Mouse (Mus musculus) neural tube, embryonic 13.5 days (tissue): Measurements from ENCODE around the gene Plch2. TPM values are rescaled to one million over a fixed set of nuclear protein-coding genes. Genes with fewer than 3 reads are reported as not detected.
A peak's percentile ranks its signal among the peaks of the same experiment; 100 is the strongest.

Experiments
- ATAC-seq: fragments of 200-750 bp; cut with Nextera tagmentation; 2 replicates; pipeline ENCODE4 v1.8.0; 2017; ENCODE audit warnings: low read depth, mild to moderate bottlenecking, moderate TSS enrichment, moderate library complexity
- H3K27ac ChIP-seq: fragments of 300-500 bp; sonication (generic); replicated peaks from 2 replicates; pipeline ENCODE4 v1.5.1; 2015; ENCODE audit warnings: moderate library complexity, mild to moderate bottlenecking, inconsistent platforms
- H3K27me3 ChIP-seq: fragments of 300-500 bp; sonication (generic); 2 replicates; pipeline ENCODE4 v1.6.1; 2015; ENCODE audit warnings: mild to moderate bottlenecking, inconsistent platforms
- H3K36me3 ChIP-seq: fragments of 300-500 bp; sonication (generic); 2 replicates; pipeline ENCODE4 v1.6.1; 2015; ENCODE audit warnings: mild to moderate bottlenecking, inconsistent platforms
- H3K4me1 ChIP-seq: fragments of 300-500 bp; sonication (generic); replicated peaks from 2 replicates; pipeline ENCODE4 v1.6.1; 2015; ENCODE audit warnings: inconsistent platforms
- H3K4me2 ChIP-seq: fragments of 300-500 bp; sonication (generic); 2 replicates; pipeline ENCODE4 v1.6.1; 2015; ENCODE audit warnings: inconsistent platforms, mild to moderate bottlenecking, moderate library complexity
- H3K4me3 ChIP-seq: fragments of 300-500 bp; sonication (generic); 2 replicates; pipeline ENCODE4 v1.5.1; 2015; ENCODE audit warnings: mild to moderate bottlenecking, inconsistent platforms
- H3K9ac ChIP-seq: fragments of 300-500 bp; sonication (generic); 2 replicates; pipeline ENCODE4 v1.6.1; 2015; ENCODE audit warnings: moderate library complexity, mild to moderate bottlenecking, inconsistent platforms
- H3K9me3 ChIP-seq: fragments of 300-500 bp; sonication (generic); 2 replicates; pipeline ENCODE4 v1.6.1; 2016; ENCODE audit warnings: inconsistent platforms
- WGBS: fragments of 180-500 bp; shearing (Covaris S2); methylation state at CpG from one replicate; pipeline ENCODE4 v1.1.7; 2015; 5-methylcytosine and 5-hydroxymethylcytosine counted together
- polyA plus RNA-seq: library from polyadenylated mRNA; unstranded; fragments of >200 nt; fragmentation: Nextera tagmentation; extraction: Ambion mirVana; gene quantifications from 2 replicates; pipeline ENCODE4 v1.2.1, GENCODE M21; 2015

The Plch2 gene
- polyA plus RNA-seq, 1 experiment from 2014 or later = 6.1 TPM

DNA sequence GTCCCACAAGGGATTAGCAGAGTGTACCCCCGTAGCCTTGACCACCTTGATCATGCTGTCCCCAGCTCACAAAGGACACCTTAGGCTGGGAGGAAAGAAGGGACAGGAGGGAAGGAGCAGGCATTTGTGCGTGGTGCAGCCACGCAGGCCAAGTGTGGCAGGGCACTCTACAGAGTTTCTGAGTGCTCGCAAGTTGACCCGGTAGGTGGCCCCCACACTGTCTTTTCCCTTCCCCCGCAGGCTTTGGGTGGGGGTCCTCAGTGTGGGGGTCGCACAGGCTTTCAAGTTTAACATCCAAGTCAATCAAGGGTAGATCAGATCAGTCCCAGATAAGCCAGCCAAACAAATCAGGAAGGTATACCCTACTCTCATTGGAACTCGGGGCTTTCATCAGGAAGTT is 38.5 kb downstream of the Plch2 start:
- Histone ChIP-seq H3K27me3 (peaks cover 8% of the 10 kb centered on the region; the same call in 1 of the 2 replicates), H3K9me3 (no peaks in the 10 kb centered on the region), H3K4me2 (no peak overlapping the region), H3K36me3 (no peaks in the 10 kb centered on the region), H3K9ac (no peak overlapping the region), H3K27ac (no peak overlapping the region), H3K4me1 (peaks cover 78% of the 10 kb centered on the region), H3K4me3 (no peak overlapping the region)
- no peak for ATAC-seq
- WGBS = 75% methylated on average over 8 of the region's 8 CpGs

DNA sequence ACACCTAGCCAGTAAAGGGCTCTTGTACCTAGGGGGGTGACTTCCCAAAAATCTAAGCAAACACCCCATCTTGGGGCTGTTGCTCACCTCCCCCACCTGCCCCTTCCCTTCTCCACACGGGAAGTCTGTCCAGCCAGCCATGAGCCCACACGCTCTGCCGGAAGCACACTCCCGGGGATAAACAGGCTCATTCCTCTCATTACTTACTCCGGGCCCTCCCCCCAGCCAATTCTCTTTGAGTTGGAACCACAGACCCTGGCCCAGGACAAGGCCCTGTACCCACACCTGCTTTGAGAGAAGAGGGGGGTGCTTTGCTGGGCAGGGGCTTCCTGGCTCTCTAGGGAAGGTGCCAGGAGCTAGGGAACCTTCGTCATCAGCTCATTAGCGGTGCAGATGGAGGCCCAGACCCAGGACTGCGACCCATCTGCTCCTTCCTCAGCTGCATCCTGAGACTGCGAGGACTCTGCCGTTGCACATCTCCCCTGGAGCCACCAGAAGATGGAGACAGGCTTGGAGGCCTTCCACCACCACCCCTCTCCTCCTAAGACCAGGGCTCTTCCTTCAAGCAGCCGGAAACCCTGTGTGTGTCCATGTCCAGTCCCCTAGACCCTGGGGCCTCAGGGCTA is 39.2 kb downstream of the Plch2 start:
- no peak overlapping the region for H3K4me2 ChIP-seq
- no peak overlapping the region for H3K4me3 ChIP-seq
- ATAC-seq = no peak
- no peaks in the 10 kb centered on the region for H3K36me3 ChIP-seq
- peaks cover 80% of the 10 kb centered on the region for H3K4me1 ChIP-seq
- H3K9me3 ChIP-seq = no peaks in the 10 kb centered on the region
- H3K27ac ChIP-seq = no peak overlapping the region
- H3K27me3 ChIP-seq = peaks cover 8% of the 10 kb centered on the region; the same call in 1 of the 2 replicates
- WGBS = 56% methylated on average over 11 of the region's 11 CpGs
- H3K9ac ChIP-seq = no peak overlapping the region

DNA sequence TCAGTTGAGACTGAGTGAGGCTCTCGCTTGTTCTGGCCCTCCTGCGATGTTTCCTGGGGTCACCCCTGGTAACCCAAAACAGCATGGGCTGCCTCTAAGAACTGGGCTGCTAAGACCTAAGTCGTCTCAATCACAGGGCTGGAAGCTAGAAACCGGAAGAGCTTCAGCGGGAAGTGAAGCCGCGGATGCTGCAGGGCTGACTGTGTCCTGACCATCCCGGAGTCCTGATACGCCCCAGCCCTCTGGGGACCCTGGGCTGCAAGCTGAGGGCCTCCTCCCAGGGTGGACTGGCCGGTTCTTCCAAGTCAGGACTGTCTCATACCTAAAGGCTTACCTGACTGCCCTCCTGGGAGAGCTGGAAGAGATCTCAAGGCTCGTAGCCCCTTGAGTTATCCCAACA is 39.8 kb downstream of the Plch2 start:
- no peaks in the 10 kb centered on the region for H3K9me3 ChIP-seq
- no peak overlapping the region for H3K4me3 ChIP-seq
- H3K4me2 ChIP-seq = no peak overlapping the region
- ATAC-seq = no peak
- H3K27me3 ChIP-seq = peaks cover 8% of the 10 kb centered on the region; the same call in 1 of the 2 replicates
- H3K4me1 ChIP-seq = peaks cover 80% of the 10 kb centered on the region
- H3K27ac ChIP-seq = no peak overlapping the region
- 69% methylated on average over 11 of the region's 11 CpGs for WGBS
- H3K9ac ChIP-seq = no peak overlapping the region
- no peaks in the 10 kb centered on the region for H3K36me3 ChIP-seq

DNA sequence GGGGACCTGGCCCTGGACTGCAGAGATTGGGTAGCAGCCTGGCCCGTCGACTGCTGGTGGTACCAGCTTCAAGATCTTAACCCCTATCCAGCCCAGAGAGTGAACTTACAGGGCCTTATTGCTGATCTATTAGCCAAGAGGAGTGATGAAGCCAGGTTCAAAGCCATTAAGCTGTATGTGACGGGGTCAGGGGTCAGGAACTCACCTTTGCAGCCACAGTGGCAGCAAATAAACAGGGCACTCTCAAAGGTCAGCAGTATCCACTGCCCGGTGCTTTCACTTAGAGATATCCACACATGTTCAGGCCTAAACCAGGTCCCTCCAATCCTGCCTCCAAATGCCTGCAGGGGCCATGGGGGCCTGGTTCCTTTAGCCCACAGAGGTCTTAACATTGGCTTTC is 41.0 kb downstream of the Plch2 start:
- Histone ChIP-seq H3K9ac (peak overlapping the region; percentile 17; the same call in 1 of the 2 replicates), H3K36me3 (no peaks in the 10 kb centered on the region), H3K4me3 (no peak overlapping the region), H3K27me3 (peaks cover 8% of the 10 kb centered on the region; the same call in 1 of the 2 replicates), H3K4me2 (no peak overlapping the region), H3K27ac (no peak overlapping the region), H3K9me3 (no peaks in the 10 kb centered on the region), H3K4me1 (peaks cover 70% of the 10 kb centered on the region)
- 80% methylated on average over 4 of the region's 4 CpGs for WGBS
- no peak for ATAC-seq

DNA sequence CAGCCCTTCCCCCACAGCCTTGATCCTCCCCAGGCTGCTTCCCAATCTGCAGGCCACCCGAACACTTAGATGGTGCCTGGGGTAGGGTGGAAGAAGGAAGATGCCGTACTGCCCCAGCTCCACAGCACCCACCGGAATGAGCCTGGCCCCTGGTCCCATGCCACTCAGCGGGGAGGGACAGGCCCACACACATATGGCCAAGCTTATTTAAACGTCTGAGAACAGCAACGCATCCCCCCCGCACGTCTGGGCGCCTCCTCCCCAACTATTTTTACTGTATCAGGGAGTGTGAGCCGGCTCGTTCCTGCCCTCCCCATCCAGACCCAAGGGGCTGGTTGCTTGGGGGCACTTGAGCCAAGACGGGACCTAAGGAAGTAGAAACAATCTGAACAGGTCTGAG is 41.8 kb downstream of the Plch2 start:
- Histone ChIP-seq H3K36me3 (no peaks in the 10 kb centered on the region), H3K27ac (no peak overlapping the region), H3K9me3 (no peaks in the 10 kb centered on the region), H3K4me3 (no peak overlapping the region), H3K9ac (no peak overlapping the region), H3K27me3 (peaks cover 8% of the 10 kb centered on the region; the same call in 1 of the 2 replicates), H3K4me1 (peaks cover 62% of the 10 kb centered on the region), H3K4me2 (no peak overlapping the region)
- 77% methylated on average over 12 of the region's 12 CpGs for WGBS
- no peak for ATAC-seq

DNA sequence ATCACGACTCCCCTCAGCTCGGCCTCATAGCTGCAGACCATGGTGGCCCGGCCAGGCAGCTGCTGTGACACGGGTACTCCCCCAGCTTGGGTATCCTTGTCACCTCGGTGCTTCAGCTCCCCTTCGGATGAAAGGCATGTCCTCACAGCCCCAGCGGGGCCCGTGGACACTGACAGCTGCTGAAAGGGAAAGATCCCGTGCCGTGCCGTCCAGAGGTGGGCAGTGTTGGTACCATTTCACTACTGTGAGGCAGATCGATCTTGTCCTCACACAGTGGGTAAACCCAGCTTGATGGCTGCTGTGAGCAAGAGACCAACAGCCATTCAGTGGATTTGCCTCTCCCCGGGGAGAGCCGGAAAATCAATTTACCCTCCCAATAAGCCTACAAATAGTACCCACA is 42.3 kb downstream of the Plch2 start:
- WGBS = 60% methylated on average over 14 of the region's 14 CpGs
- H3K9me3 ChIP-seq = no peaks in the 10 kb centered on the region
- H3K9ac ChIP-seq = no peak overlapping the region
- no peak for ATAC-seq
- H3K27me3 ChIP-seq = peaks cover 8% of the 10 kb centered on the region; the same call in 1 of the 2 replicates
- H3K4me2 ChIP-seq = no peak overlapping the region
- no peak overlapping the region for H3K4me3 ChIP-seq
- H3K27ac ChIP-seq = no peak overlapping the region
- H3K4me1 ChIP-seq = peaks cover 56% of the 10 kb centered on the region
- no peaks in the 10 kb centered on the region for H3K36me3 ChIP-seq

DNA sequence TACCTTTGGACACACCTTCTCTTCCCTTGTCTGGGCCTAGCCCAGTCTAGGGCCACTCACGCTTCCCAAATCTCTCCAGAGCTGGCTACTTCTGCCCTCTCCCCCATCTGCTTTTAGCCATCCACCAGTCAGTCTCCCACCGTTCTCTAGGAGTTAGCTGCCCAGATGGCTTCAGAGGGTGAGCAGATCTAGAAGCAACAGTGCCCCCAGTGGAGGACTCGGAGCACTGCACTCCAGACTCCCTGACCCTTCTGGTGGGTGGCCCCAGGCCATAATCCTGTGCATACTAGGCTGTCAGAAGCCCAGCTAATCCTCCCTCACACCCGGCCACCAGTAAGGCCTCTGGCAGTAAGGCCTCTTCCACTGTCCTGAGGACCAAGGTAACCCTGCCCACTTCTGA is 43.8 kb downstream of the Plch2 start:
- Histone ChIP-seq H3K4me1 (peaks cover 42% of the 10 kb centered on the region), H3K4me2 (no peak overlapping the region), H3K9me3 (no peaks in the 10 kb centered on the region), H3K36me3 (no peaks in the 10 kb centered on the region), H3K27ac (no peak overlapping the region), H3K4me3 (no peak overlapping the region), H3K9ac (no peak overlapping the region), H3K27me3 (peaks cover 3% of the 10 kb centered on the region; the same call in 1 of the 2 replicates)
- 4% methylated on average over 4 of the region's 4 CpGs for WGBS
- peak; percentile 38; the same call in 1 of the 2 replicates for ATAC-seq

DNA sequence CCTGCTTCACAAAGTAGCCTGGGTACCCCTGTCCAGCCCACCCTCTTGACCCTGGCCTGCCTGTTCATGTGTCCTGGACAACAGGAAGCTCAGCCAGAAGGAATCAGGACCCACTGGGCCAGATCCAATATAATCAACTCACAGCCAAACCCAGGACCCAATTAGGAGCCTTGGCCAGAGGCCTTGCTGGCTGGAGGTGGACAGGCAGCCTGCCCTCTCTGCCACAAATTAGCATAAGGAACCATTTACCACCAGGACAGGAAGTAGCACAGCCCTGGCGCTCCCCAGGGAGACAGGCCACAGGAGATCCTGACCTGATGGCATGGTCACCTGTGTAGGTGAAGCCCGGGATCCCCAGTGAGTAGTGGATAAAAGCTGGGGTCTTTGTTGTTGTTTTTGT is 44.5 kb downstream of the Plch2 start:
- H3K36me3 ChIP-seq = no peaks in the 10 kb centered on the region
- H3K27me3 ChIP-seq = 0 out of 2 replicates have a peak, but pooled peaks cover 2% of the 10 kb centered on the region
- 90% methylated on average over 2 of the region's 2 CpGs for WGBS
- no peak overlapping the region for H3K27ac ChIP-seq
- H3K9me3 ChIP-seq = no peaks in the 10 kb centered on the region
- H3K4me2 ChIP-seq = no peak overlapping the region
- peaks cover 36% of the 10 kb centered on the region for H3K4me1 ChIP-seq
- no peak overlapping the region for H3K9ac ChIP-seq
- H3K4me3 ChIP-seq = no peak overlapping the region
- no peak for ATAC-seq

DNA sequence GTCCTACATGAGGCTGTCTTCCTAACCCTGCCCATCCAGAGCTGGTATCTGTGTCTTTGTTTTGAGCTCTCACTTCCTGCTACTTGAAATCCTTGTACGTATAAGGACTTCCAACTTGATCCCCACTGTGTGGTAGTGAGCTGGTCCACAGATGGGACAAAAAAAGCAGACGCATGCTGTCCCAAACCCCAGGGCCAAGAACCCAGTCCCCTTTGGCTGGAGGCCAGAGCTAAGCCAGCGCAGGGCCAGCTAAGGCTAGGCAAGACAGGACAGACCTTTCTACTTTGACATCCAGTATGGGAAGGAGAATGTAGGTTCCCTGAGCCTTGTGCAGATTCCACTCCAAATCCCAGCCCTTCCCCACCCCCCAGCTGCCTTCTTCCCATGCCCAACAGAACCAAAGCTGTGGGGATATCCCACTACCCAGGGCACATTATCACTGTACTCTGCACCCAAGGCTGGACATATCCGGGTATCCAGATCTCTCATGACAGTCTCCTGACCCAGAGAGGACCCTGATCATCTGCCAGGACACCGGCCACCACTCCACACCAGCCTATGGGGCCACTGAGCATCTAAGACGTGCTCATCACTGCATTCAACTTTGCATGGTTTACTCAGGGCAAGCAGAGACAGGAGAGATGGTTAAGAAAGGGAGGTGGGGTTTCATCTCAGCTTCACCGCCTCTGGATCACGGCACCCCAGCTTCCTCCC is 45.1 kb downstream of the Plch2 start:
- WGBS = 78% methylated on average over 8 of the region's 8 CpGs
- H3K9me3 ChIP-seq = no peaks in the 10 kb centered on the region
- no peak for ATAC-seq
- no peak overlapping the region for H3K9ac ChIP-seq
- no peak overlapping the region for H3K27ac ChIP-seq
- no peak overlapping the region for H3K4me3 ChIP-seq
- no peak overlapping the region for H3K4me2 ChIP-seq
- 0 out of 2 replicates have a peak, but pooled peaks cover 5% of the 10 kb centered on the region for H3K27me3 ChIP-seq
- H3K36me3 ChIP-seq = no peaks in the 10 kb centered on the region
- H3K4me1 ChIP-seq = peaks cover 31% of the 10 kb centered on the region

DNA sequence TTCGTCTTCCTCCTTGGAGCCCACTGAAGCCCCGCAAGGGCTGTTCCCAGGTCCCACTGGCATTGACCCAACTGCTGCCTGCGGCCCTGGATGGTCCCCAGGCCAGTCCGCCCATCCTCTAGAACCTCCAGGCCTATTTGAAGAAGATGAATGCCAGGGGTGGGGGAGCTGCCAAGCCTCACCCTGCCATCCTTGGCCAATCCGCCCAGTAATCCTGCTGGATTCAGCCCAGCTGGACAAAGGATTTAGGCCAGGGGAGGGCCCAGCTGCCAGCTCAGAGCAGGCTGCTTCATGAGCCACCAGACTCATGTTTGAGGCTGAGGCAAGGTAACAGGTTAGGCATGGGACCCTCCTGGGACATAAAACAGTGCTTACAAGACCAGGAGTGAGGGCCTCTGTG is 45.7 kb downstream of the Plch2 start:
- Histone ChIP-seq H3K27ac (no peak overlapping the region), H3K9me3 (no peaks in the 10 kb centered on the region), H3K36me3 (no peaks in the 10 kb centered on the region), H3K4me1 (peaks cover 27% of the 10 kb centered on the region), H3K4me2 (no peak overlapping the region), H3K27me3 (0 out of 2 replicates have a peak, but pooled peaks cover 5% of the 10 kb centered on the region), H3K9ac (no peak overlapping the region), H3K4me3 (no peak overlapping the region)
- no peak for ATAC-seq
- WGBS = 76% methylated on average over 5 of the region's 5 CpGs

DNA sequence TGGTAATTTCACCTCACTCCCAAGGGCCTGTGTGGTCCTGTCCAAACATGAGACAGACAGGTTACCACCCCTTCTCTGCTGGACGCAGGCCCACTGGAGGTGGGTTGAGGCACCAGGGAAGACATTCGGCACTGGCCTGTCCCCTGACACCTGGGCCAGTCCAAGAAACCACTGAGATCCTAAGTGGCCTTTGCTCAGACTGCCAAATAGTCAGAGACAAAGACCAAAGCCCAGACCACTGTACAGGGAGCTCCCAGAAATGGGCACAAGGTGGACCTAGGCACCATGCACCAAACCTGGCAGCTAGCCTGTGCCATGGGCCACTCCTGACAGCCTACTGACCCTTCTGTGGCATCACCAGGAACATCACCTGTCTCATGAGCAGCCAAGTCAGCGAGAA is 47.4 kb downstream of the Plch2 start:
- H3K27ac ChIP-seq = no peak overlapping the region
- WGBS = 79% methylated on average over 3 of the region's 3 CpGs
- no peak for ATAC-seq

DNA sequence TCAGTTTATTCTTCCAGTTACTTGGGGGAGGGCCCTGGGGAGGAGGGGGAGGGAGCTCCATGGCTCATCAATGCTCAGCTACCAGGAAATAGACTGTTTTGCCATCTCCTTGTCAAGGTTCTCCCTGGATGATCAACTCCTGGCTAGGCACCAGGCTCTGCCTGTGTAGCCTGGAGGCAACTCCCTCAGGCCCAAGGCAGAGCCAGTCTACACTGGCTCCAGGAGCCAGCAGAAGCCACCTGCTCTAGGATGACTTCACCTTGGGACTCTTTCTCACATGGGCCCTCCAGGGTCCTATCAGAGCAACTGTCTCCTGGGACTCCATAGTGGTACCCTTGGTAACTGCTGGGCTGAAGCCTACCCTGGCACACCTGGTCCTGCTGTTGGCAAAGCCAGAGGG is 48.5 kb downstream of the Plch2 start:
- Histone ChIP-seq H3K4me2 (no peak overlapping the region), H3K4me1 (0 out of 2 replicates have a peak, but pooled peaks cover 3% of the 10 kb centered on the region), H3K27me3 (0 out of 2 replicates have a peak, but pooled peaks cover 5% of the 10 kb centered on the region), H3K4me3 (no peak overlapping the region), H3K9me3 (no peaks in the 10 kb centered on the region), H3K27ac (no peak overlapping the region), H3K36me3 (no peaks in the 10 kb centered on the region), H3K9ac (no peak overlapping the region)
- no peak for ATAC-seq

More for the DNA sequence above, 47.4 kb downstream of the Plch2 start:
- Histone ChIP-seq H3K9me3 (no peaks in the 10 kb centered on the region), H3K4me2 (no peak overlapping the region), H3K4me1 (peaks cover 10% of the 10 kb centered on the region), H3K27me3 (0 out of 2 replicates have a peak, but pooled peaks cover 5% of the 10 kb centered on the region), H3K4me3 (no peak overlapping the region), H3K36me3 (no peaks in the 10 kb centered on the region), H3K9ac (no peak overlapping the region)
